ENCODE assay signal across 13 mouse cellular contexts in the genomic region with DNA sequence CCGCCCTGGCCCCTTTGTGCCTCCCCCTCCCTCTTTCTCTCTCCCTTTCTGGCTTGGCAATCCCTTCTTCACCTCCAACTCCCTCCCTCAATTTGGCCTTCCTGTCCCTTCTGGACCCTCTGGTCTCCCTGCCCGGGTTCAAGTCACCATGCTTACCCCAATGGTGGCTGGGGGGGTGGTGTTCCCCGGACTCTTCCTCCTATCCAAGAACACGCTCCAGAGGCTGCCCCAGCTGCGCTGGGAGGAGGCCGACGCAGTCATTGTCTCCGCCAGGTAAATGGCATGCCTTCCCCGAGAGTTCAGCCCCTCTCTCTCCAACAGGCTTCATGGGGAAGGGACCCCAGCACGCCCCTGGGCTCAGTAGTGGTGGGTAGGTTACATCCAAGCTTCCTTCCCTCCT. TPM values are rescaled to one million over a fixed set of nuclear protein-coding genes. Genes with fewer than 3 reads are reported as not detected.
DNase-seq lines count a peak whose midpoint lies in the region; ATAC-seq lines count a peak whose summit lies in the region.
"Had no signal": no experiment of that assay in that cellular context is flagged by ENCODE, and none has a peak within 500 bp of the region (broad histone marks: within the 10 kb centered on the region; RNA-seq: fewer than 3 reads in every experiment).

No protein-coding gene starts in this region.

- WGBS in forebrain, embryonic 14.5 days, result 11% methylated on average over 10 of the region's 10 CpGs
- WGBS in midbrain, embryonic 11.5 days, result 12% methylated on average over 10 of the region's 10 CpGs

- no peaks in the 10 kb centered on the region for H3K9me3 ChIP-seq in forebrain, embryonic 14.5 days (replicated peaks; ENCODE audit: control insufficient read depth, low read length)
- H3K9me3 ChIP-seq in midbrain, embryonic 11.5 days (ENCODE audit: control insufficient read depth, low read length), result no peaks in the 10 kb centered on the region

- H3K4me3 ChIP-seq in forebrain, embryonic 14.5 days (ENCODE audit: low read depth, low read length), result peak overlapping the region; percentile 61
- H3K4me3 ChIP-seq in midbrain, embryonic 11.5 days (ENCODE audit: low read depth, low read length), result peak overlapping the region; percentile 53

- peaks cover 8% of the 10 kb centered on the region; the same call in 1 of the 2 replicates for H3K36me3 ChIP-seq in forebrain, embryonic 14.5 days (ENCODE audit: control insufficient read depth, insufficient read depth, low read length)
- H3K36me3 ChIP-seq in midbrain, embryonic 11.5 days (ENCODE audit: control insufficient read depth, insufficient read depth, low read length), result no peaks in the 10 kb centered on the region

- H3K9ac ChIP-seq in forebrain, embryonic 14.5 days (ENCODE audit: low read length), result peak overlapping the region; percentile 82
- peak overlapping the region; percentile 73 for H3K9ac ChIP-seq in midbrain, embryonic 11.5 days (ENCODE audit: low read length)
- H3K9ac ChIP-seq: liver, embryonic 14.5 days had no signal

- DNase-seq in retina, postnatal 1 day, result peak; percentile 34
- DNase-seq in retina, embryonic 14.5 days (ENCODE audit: low spot score), result no peak
- peak; percentile 11 for DNase-seq in forebrain, embryonic 14.5 days (ENCODE audit: low spot score)
- peak; percentile 86 for DNase-seq in midbrain, embryonic 11.5 days (ENCODE audit: low spot score, missing footprints)
- DNase-seq in urinary bladder, postnatal 36 days (ENCODE audit: low spot score in 2 of 2), result no peak
- DNase-seq in lung, postnatal 4 days, result no peak
- DNase-seq in thymus, adult 18-20 months, result no peak
- DNase-seq: heart, adult 11 months; heart, postnatal 4 days had no signal

- peak overlapping the region; percentile 68 for H3K4me2 ChIP-seq in forebrain, embryonic 14.5 days (ENCODE audit: low read length)
- peak overlapping the region; percentile 69 for H3K4me2 ChIP-seq in midbrain, embryonic 11.5 days

- peak; percentile 16 for ATAC-seq in forebrain, embryonic 14.5 days
- no peak for ATAC-seq in midbrain, embryonic 11.5 days (ENCODE audit: low FRiP score)

- H3K4me1 ChIP-seq in forebrain, embryonic 14.5 days (ENCODE audit: control insufficient read depth, insufficient read depth, low read length), result peaks cover 7% of the 10 kb centered on the region
- peaks cover 11% of the 10 kb centered on the region for H3K4me1 ChIP-seq in midbrain, embryonic 11.5 days (ENCODE audit: control insufficient read depth, insufficient read depth, low read length)

- H3K27me3 ChIP-seq in forebrain, embryonic 14.5 days (replicated peaks; ENCODE audit: control insufficient read depth, insufficient read depth, low read length), result no peaks in the 10 kb centered on the region
- H3K27me3 ChIP-seq in midbrain, embryonic 11.5 days (ENCODE audit: control insufficient read depth, insufficient read depth, low read length), result peaks cover 2% of the 10 kb centered on the region; the same call in 1 of the 2 replicates

- peak overlapping the region; percentile 78 for H3K27ac ChIP-seq in forebrain, embryonic 14.5 days (ENCODE audit: low read depth, low read length)
- no peak overlapping the region; the same call in 1 of the 2 replicates for H3K27ac ChIP-seq in midbrain, embryonic 11.5 days (ENCODE audit: low read depth, low read length)
- H3K27ac ChIP-seq: kidney, postnatal 0 days; liver, embryonic 14.5 days had no signal

RNA-seq across cellular contexts. Expression of gene 4930451I11Rik, which starts 7.5 kb away (rescaled TPM):
- not detected in 2 replicates for polyA plus RNA-seq in forebrain, embryonic 14.5 days (2014; fragmentation: Nextera tagmentation; extraction: Ambion mirVana)
- not detected in 2 replicates for polyA plus RNA-seq in midbrain, embryonic 11.5 days (2014; fragmentation: Nextera tagmentation; extraction: Ambion mirVana)
- polyA plus RNA-seq: liver, embryonic 14.5 days; spleen, adult 2 months; thymus, postnatal 0 days had no signal

RNA-seq across cellular contexts. Expression of gene Doc2a, which starts 23.3 kb away (rescaled TPM):
- 4.9 and 6.7 TPM in 2 replicates for polyA plus RNA-seq in forebrain, embryonic 14.5 days (2014; fragmentation: Nextera tagmentation; extraction: Ambion mirVana)
- polyA plus RNA-seq in midbrain, embryonic 11.5 days (2014; fragmentation: Nextera tagmentation; extraction: Ambion mirVana), result 4.1 and 4.8 TPM in 2 replicates
- polyA plus RNA-seq: spleen, adult 2 months had no signal

RNA-seq across cellular contexts. Expression of gene Fam57b, which starts 26.5 kb away (rescaled TPM):
- polyA plus RNA-seq in forebrain, embryonic 14.5 days (2014; fragmentation: Nextera tagmentation; extraction: Ambion mirVana), result 31.3 and 37.4 TPM in 2 replicates
- 10.5 and 11.1 TPM in 2 replicates for polyA plus RNA-seq in midbrain, embryonic 11.5 days (2014; fragmentation: Nextera tagmentation; extraction: Ambion mirVana)

RNA-seq across cellular contexts. Expression of gene Ppp4c, which starts 31.6 kb away (rescaled TPM):
- polyA plus RNA-seq in forebrain, embryonic 14.5 days (2014; fragmentation: Nextera tagmentation; extraction: Ambion mirVana), result 231 and 256 TPM in 2 replicates
- 335 and 336 TPM in 2 replicates for polyA plus RNA-seq in midbrain, embryonic 11.5 days (2014; fragmentation: Nextera tagmentation; extraction: Ambion mirVana)

RNA-seq across cellular contexts. Expression of gene Hirip3, which starts 37.8 kb away (rescaled TPM):
- polyA plus RNA-seq in forebrain, embryonic 14.5 days (2014; fragmentation: Nextera tagmentation; extraction: Ambion mirVana), result 12.0 and 13.7 TPM in 2 replicates
- 23.8 and 28.4 TPM in 2 replicates for polyA plus RNA-seq in midbrain, embryonic 11.5 days (2014; fragmentation: Nextera tagmentation; extraction: Ambion mirVana)

Comparison
In these comparisons a context has a peak if more than half of its experiments do, and no peak if none do; other contexts are left out.
1. DNase-seq: peak in retina, postnatal 1 day (single experiment), forebrain, embryonic 14.5 days (single experiment) and midbrain, embryonic 11.5 days (single experiment); none in retina, embryonic 14.5 days (single experiment), urinary bladder, postnatal 36 days (0 of 2), lung, postnatal 4 days (0 of 2) and thymus, adult 18-20 months (0 of 2).